Mouse (Mus musculus) kidney, adult 9 months (tissue): ENCODE measurements around the gene Tsks.

Source experiments
- DNase-seq: peaks from one replicate; pipeline ENCODE4 v3.0.0; 2022

Gene Tsks

GRCm38 (mm10) chr7:44942904-44943303 lies at the start of gene Tsks:
Tsks (plus strand) TSS chr7:44943204.
- DNase-seq, result no peak

- DNase-seq, result no peak
These were observed 48.8 kb upstream of the Tsks start for GRCm38 (mm10) chr7:44894175-44894574.

- DNase-seq, result no peak
These were observed 47.8 kb upstream of the Tsks start for GRCm38 (mm10) chr7:44895206-44895592.

- peak; percentile 94 for DNase-seq
These were observed 47.2 kb upstream of the Tsks start, which contains the start of gene Fuz for GRCm38 (mm10) chr7:44895593-44896434. Fuz (plus strand) TSS chr7:44896079.

GRCm38 (mm10) chr7:44896499-44896898 lies 46.5 kb upstream of the Tsks start:
- no peak for DNase-seq

- DNase-seq, result peak; percentile 64
These were observed 44.4 kb upstream of the Tsks start for GRCm38 (mm10) chr7:44898607-44899006.

GRCm38 (mm10) chr7:44900632-44901031 lies 42.4 kb upstream of the Tsks start:
- peak; percentile 55 for DNase-seq

- no peak for DNase-seq
These were observed 41.7 kb upstream of the Tsks start for GRCm38 (mm10) chr7:44901230-44901722.

GRCm38 (mm10) chr7:44905430-44905829 lies 37.6 kb upstream of the Tsks start:
- no peak for DNase-seq

GRCm38 (mm10) chr7:44908706-44909476 lies 34.1 kb upstream of the Tsks start:
- DNase-seq, result no peak

GRCm38 (mm10) chr7:44914396-44914795 lies 28.6 kb upstream of the Tsks start:
- no peak for DNase-seq

GRCm38 (mm10) chr7:44915314-44915713 lies 27.7 kb upstream of the Tsks start:
- DNase-seq, result no peak

GRCm38 (mm10) chr7:44916191-44916590 lies 26.8 kb upstream of the Tsks start:
- no peak for DNase-seq

GRCm38 (mm10) chr7:44916881-44917280 lies 26.1 kb upstream of the Tsks start:
- DNase-seq, result no peak

GRCm38 (mm10) chr7:44918219-44918618 lies 24.8 kb upstream of the Tsks start:
- DNase-seq, result no peak

GRCm38 (mm10) chr7:44919127-44919526 lies 23.9 kb upstream of the Tsks start:
- DNase-seq, result no peak

GRCm38 (mm10) chr7:44922530-44922929 lies 20.5 kb upstream of the Tsks start:
- DNase-seq, result no peak

GRCm38 (mm10) chr7:44925468-44925867 lies 17.5 kb upstream of the Tsks start:
- DNase-seq, result peak; percentile 73

- DNase-seq, result no peak
These were observed 14.4 kb upstream of the Tsks start for GRCm38 (mm10) chr7:44928570-44928969.

GRCm38 (mm10) chr7:44929204-44930151 lies 13.5 kb upstream of the Tsks start, which contains the start of gene Ap2a1:
Ap2a1 (minus strand) TSS chr7:44929496.
- peak; percentile 100 for DNase-seq

GRCm38 (mm10) chr7:44938680-44939079 lies 4.3 kb upstream of the Tsks start:
- no peak for DNase-seq

- DNase-seq, result no peak
These were observed 6.9 kb downstream of the Tsks start for GRCm38 (mm10) chr7:44949922-44950321.

- DNase-seq, result peak; percentile 88
These were observed 9.0 kb downstream of the Tsks start for GRCm38 (mm10) chr7:44951960-44952359.
